Mouse (Mus musculus): ENCODE measurements at regions not wholly inside any gene's neighbourhood (a gene's known extent, or its start where the extent isn't known, plus 50 kb on each side); places are given as distances from the start of the nearest gene placed in this dataset.

GRCm38 (mm10) chr2:146625166-146625751 lies 113.1 kb upstream of the Ralgapa2 start:
- DNase-seq, result no peak

GRCm38 (mm10) chr2:146626531-146626930 lies 114.4 kb upstream of the Ralgapa2 start:
- DNase-seq, result no peak

GRCm38 (mm10) chr2:146630179-146630578 lies 118.0 kb upstream of the Ralgapa2 start:
- DNase-seq, result no peak

- no peak for DNase-seq
These were observed 119.0 kb upstream of the Ralgapa2 start for GRCm38 (mm10) chr2:146631098-146631497.

GRCm38 (mm10) chr2:146633329-146634070 lies 121.4 kb upstream of the Ralgapa2 start:
- peak; percentile 76 for DNase-seq

GRCm38 (mm10) chr2:146637573-146637972 lies 125.4 kb upstream of the Ralgapa2 start:
- no peak for DNase-seq

- DNase-seq, result no peak
These were observed 134.3 kb upstream of the Ralgapa2 start for GRCm38 (mm10) chr2:146646237-146646972.

- no peak for DNase-seq
These were observed 134.8 kb upstream of the Ralgapa2 start for GRCm38 (mm10) chr2:146646973-146647282.

GRCm38 (mm10) chr2:146661346-146661745 lies 149.2 kb upstream of the Ralgapa2 start:
- DNase-seq, result no peak

GRCm38 (mm10) chr2:146672761-146673160 lies 160.6 kb upstream of the Ralgapa2 start:
- DNase-seq, result no peak

- no peak for DNase-seq
These were observed 169.8 kb upstream of the Ralgapa2 start for GRCm38 (mm10) chr2:146681979-146682378.

- DNase-seq, result no peak
These were observed 169.7 kb upstream of the Kiz start for GRCm38 (mm10) chr2:146685854-146686507.

GRCm38 (mm10) chr2:146688544-146688943 lies 167.1 kb upstream of the Kiz start:
- no peak for DNase-seq

- no peak for DNase-seq
These were observed 162.2 kb upstream of the Kiz start for GRCm38 (mm10) chr2:146693484-146693883.

- no peak for DNase-seq
These were observed 161.6 kb upstream of the Kiz start for GRCm38 (mm10) chr2:146694041-146694440.

GRCm38 (mm10) chr2:146696277-146696676 lies 159.4 kb upstream of the Kiz start:
- no peak for DNase-seq

GRCm38 (mm10) chr2:146696727-146697126 lies 158.9 kb upstream of the Kiz start:
- no peak for DNase-seq

GRCm38 (mm10) chr2:146710676-146711075 lies 145.0 kb upstream of the Kiz start:
- DNase-seq, result no peak

- DNase-seq, result no peak
These were observed 134.4 kb upstream of the Kiz start for GRCm38 (mm10) chr2:146721184-146721715.

GRCm38 (mm10) chr2:146722351-146723025 lies 133.2 kb upstream of the Kiz start:
- no peak for DNase-seq

- DNase-seq, result no peak
These were observed 132.5 kb upstream of the Kiz start for GRCm38 (mm10) chr2:146723172-146723571.

- DNase-seq, result no peak
These were observed 132.0 kb upstream of the Kiz start for GRCm38 (mm10) chr2:146723671-146724070.

All from heart, postnatal 4 days (tissue).